In the genomic region with DNA sequence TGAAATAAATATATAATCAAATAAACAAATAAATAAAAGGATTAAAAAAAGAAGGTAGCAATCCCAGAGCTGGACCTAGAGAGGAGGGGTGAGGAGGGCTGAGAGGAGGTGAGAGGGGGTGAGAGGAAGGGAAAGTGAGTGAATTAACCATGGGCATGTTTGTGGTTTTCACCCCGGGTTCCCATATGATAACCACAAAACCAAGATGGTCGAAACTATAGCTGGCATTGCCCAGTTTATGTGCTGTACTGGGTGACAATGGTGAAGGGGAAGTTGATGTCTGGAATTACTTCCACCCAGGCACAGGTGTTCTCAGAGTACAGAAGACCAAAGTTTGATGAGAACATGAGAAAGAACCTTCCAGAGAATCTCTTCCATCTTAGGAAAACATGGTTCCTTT, we compare ENCODE assay signal across 18 mouse cellular contexts.
"Had no signal": no experiment of that assay in that cellular context is flagged by ENCODE, and none has a peak within 500 bp of the region (broad histone marks: within the 10 kb centered on the region; RNA-seq: fewer than 3 reads in every experiment).

No protein-coding gene starts in this region.

- H3K4me2 ChIP-seq: lung, embryonic 15.5 days; midbrain, embryonic 11.5 days; midbrain, embryonic 13.5 days; midbrain, embryonic 15.5 days; neural tube, embryonic 12.5 days had no signal

- ATAC-seq: liver, postnatal 0 days; lung, postnatal 0 days; midbrain, embryonic 13.5 days; midbrain, embryonic 15.5 days had no signal

- H3K4me3 ChIP-seq: lung, embryonic 15.5 days; megakaryocyte, embryonic 14.5 days; midbrain, embryonic 13.5 days; midbrain, embryonic 15.5 days; neural tube, embryonic 12.5 days had no signal

- DNase-seq: liver, postnatal 0 days; lung, adult 2 months; lung, postnatal 14 days; lung, postnatal 36 days; right cerebral cortex, postnatal 25 days; right cerebral cortex, postnatal 4 days; spleen, adult 18-20 months; thymus, adult 18-20 months; thymus, postnatal 14 days; thymus, postnatal 36 days had no signal

- H3K9me3 ChIP-seq: lung, embryonic 15.5 days; megakaryocyte, embryonic 14.5 days; midbrain, embryonic 13.5 days; midbrain, embryonic 15.5 days; neural tube, embryonic 12.5 days had no signal

- H3K4me1 ChIP-seq: lung, embryonic 15.5 days; megakaryocyte, embryonic 14.5 days; midbrain, embryonic 13.5 days; midbrain, embryonic 15.5 days; neural tube, embryonic 12.5 days had no signal

- H3K9ac ChIP-seq: liver, postnatal 0 days; lung, embryonic 15.5 days; midbrain, embryonic 13.5 days; midbrain, embryonic 15.5 days; neural tube, embryonic 12.5 days had no signal

- H3K36me3 ChIP-seq: midbrain, embryonic 15.5 days had no signal

- H3K27me3 ChIP-seq: lung, embryonic 15.5 days; megakaryocyte, embryonic 14.5 days; midbrain, embryonic 13.5 days; midbrain, embryonic 15.5 days; neural tube, embryonic 12.5 days had no signal

- H3K27ac ChIP-seq: lung, embryonic 15.5 days; macrophage; midbrain, embryonic 13.5 days; midbrain, embryonic 15.5 days; neural tube, embryonic 12.5 days had no signal
